Mouse (Mus musculus) MEL (cell line): Measurements from ENCODE around the gene Gstp2. TPM values are rescaled to one million over a fixed set of nuclear protein-coding genes. Genes with fewer than 3 reads are reported as not detected.

Experiments used
- DNase-seq: peaks from one replicate; pipeline ENCODE4 v3.0.0; 2011; ENCODE audit warnings: low read depth, low spot score
- H3K27ac ChIP-seq: 2 replicates; pipeline ENCODE4 v1.5.1; 2012; ENCODE audit warnings: low read depth, mild to moderate bottlenecking, control low read depth, low read length, moderate library complexity; ENCODE audit not compliant: control insufficient read depth
- H3K27me3 ChIP-seq, 2 experiments: fragments of 150-350 bp in 1 of 2; sonication (generic) in 1 of 2; 2 replicates each; pipeline ENCODE4 v1.6.1; 2012; ENCODE audit warnings: low read length in 2 of 2, mild to moderate bottlenecking in 2 of 2, improper control_type of control experiment in 1 of 2, moderate library complexity in 1 of 2; ENCODE audit not compliant: insufficient read depth in 2 of 2, control insufficient read depth in 1 of 2
- H3K36me3 ChIP-seq, 2 experiments: 2 replicates each; pipeline ENCODE4 v1.6.1; 2012 to 2014; ENCODE audit warnings: low read length in 2 of 2, improper control_type of control experiment in 1 of 2, inconsistent platforms in 1 of 2, mild to moderate bottlenecking in 1 of 2; ENCODE audit not compliant: insufficient read depth in 2 of 2, control insufficient read depth in 1 of 2
- H3K4me1 ChIP-seq, 2 experiments: fragments of 150-350 bp in 1 of 2; sonication (generic) in 1 of 2; 2 replicates each; pipeline ENCODE4 v1.6.1; 2012; ENCODE audit warnings: low read length in 2 of 2, improper control_type of control experiment in 1 of 2, mild to moderate bottlenecking in 1 of 2; ENCODE audit not compliant: insufficient read depth in 2 of 2, control insufficient read depth in 1 of 2
- H3K4me3 ChIP-seq, 2 experiments: fragments of 150-350 bp in 1 of 2; sonication (generic) in 1 of 2; 2 replicates each; pipeline ENCODE4 v1.5.1; 2012; ENCODE audit warnings: low read depth in 2 of 2, low read length in 2 of 2, mild to moderate bottlenecking in 2 of 2, moderate library complexity in 2 of 2, control low read depth in 1 of 2, improper control_type of control experiment in 1 of 2; ENCODE audit not compliant: control insufficient read depth in 1 of 2, insufficient read depth in 1 of 2
- H3K79me2 ChIP-seq: 2 replicates; pipeline ENCODE4 v1.6.1; 2012; ENCODE audit warnings: mild to moderate bottlenecking, low read length, moderate library complexity; ENCODE audit not compliant: control insufficient read depth, poor library complexity, insufficient read depth
- H3K9ac ChIP-seq: 2 replicates; pipeline ENCODE4 v1.6.1; 2012; ENCODE audit warnings: low read depth, mild to moderate bottlenecking, control low read depth, low read length, moderate library complexity; ENCODE audit not compliant: control insufficient read depth, poor library complexity, severe bottlenecking
- H3K9me3 ChIP-seq: fragments of 150-350 bp; sonication (generic); replicated peaks from 2 replicates; pipeline ENCODE4 v1.6.1; 2012; ENCODE audit warnings: mild to moderate bottlenecking, low read length, improper control_type of control experiment, moderate library complexity; ENCODE audit not compliant: insufficient read depth
- CHD1 ChIP-seq: IDR thresholded peaks from 2 replicates; pipeline ENCODE4 v1.6.1; 2012; ENCODE audit warnings: low read depth, mild to moderate bottlenecking, inconsistent platforms, low read length, improper control_type of control experiment
- CTCF ChIP-seq, 3 experiments: IDR thresholded peaks in 2 of 3; conservative IDR thresholded peaks in 1 of 3; 2 replicates each; pipeline ENCODE4 v1.5.1; 2011 to 2012; ENCODE audit warnings: low read length in 3 of 3, low read depth in 2 of 3, mild to moderate bottlenecking in 2 of 3, improper control_type of control experiment in 1 of 3, inconsistent platforms in 1 of 3, mixed read lengths in 1 of 3, moderate library complexity in 1 of 3; ENCODE audit not compliant: control insufficient read depth in 1 of 3, insufficient read depth in 1 of 3, poor library complexity in 1 of 3, severe bottlenecking in 1 of 3
- ELF1 ChIP-seq: IDR thresholded peaks from 2 replicates; pipeline ENCODE4 v1.6.1; 2014; ENCODE audit warnings: low read depth, mild to moderate bottlenecking, inconsistent platforms, low read length, improper control_type of control experiment, moderate library complexity
- EP300 ChIP-seq, 2 experiments: IDR thresholded peaks; 2 replicates each; pipeline ENCODE4 v1.6.1; 2011; ENCODE audit warnings: improper control_type of control experiment in 2 of 2, low read length in 2 of 2, low read depth in 1 of 2, mild to moderate bottlenecking in 1 of 2
- ETS1 ChIP-seq: IDR thresholded peaks from 2 replicates; pipeline ENCODE4 v1.6.1; 2012; ENCODE audit warnings: low read depth, mild to moderate bottlenecking, inconsistent platforms, low read length, improper control_type of control experiment, moderate library complexity
- GABPA ChIP-seq: IDR thresholded peaks from 2 replicates; pipeline ENCODE4 v1.6.1; 2012; ENCODE audit warnings: low read depth, mild to moderate bottlenecking, inconsistent platforms, low read length, improper control_type of control experiment, moderate library complexity
- GATA1 ChIP-seq: IDR thresholded peaks from 2 replicates; pipeline ENCODE4 v1.6.1; 2011; ENCODE audit warnings: low read depth, low read length, improper control_type of control experiment
- HCFC1 ChIP-seq: IDR thresholded peaks from 2 replicates; pipeline ENCODE4 v1.6.1; 2012; ENCODE audit warnings: low read depth, mild to moderate bottlenecking, inconsistent platforms, low read length, improper control_type of control experiment, moderate library complexity
- JUND ChIP-seq: IDR thresholded peaks from 2 replicates; pipeline ENCODE4 v1.6.1; 2011; ENCODE audit warnings: low read depth, mild to moderate bottlenecking, improper control_type of control experiment, low read length
- MAX ChIP-seq: IDR thresholded peaks from 2 replicates; pipeline ENCODE4 v1.6.1; 2011; ENCODE audit warnings: low read length, improper control_type of control experiment
- MEF2A ChIP-seq: IDR thresholded peaks from 2 replicates; pipeline ENCODE4 v1.6.1; 2014; ENCODE audit warnings: low read depth, mild to moderate bottlenecking, inconsistent platforms, low read length, improper control_type of control experiment; ENCODE audit not compliant: poor library complexity, insufficient replicate concordance, severe bottlenecking; ENCODE audit errors: extremely low read depth
- MXI1 ChIP-seq: IDR thresholded peaks from 2 replicates; pipeline ENCODE4 v1.6.1; 2011; ENCODE audit warnings: mild to moderate bottlenecking, low read depth, low read length, improper control_type of control experiment
- MYB ChIP-seq: IDR thresholded peaks from 2 replicates; pipeline ENCODE4 v1.6.1; 2011; ENCODE audit warnings: mild to moderate bottlenecking, low read depth, low read length, improper control_type of control experiment
- NELFE ChIP-seq: IDR thresholded peaks from 2 replicates; pipeline ENCODE4 v1.6.1; 2011; ENCODE audit warnings: low read depth, low read length, improper control_type of control experiment
- POLR2AphosphoS2 ChIP-seq: IDR thresholded peaks from 2 replicates; pipeline ENCODE4 v1.6.1; 2011; ENCODE audit warnings: low read length, improper control_type of control experiment
- POLR2AphosphoS5 ChIP-seq: IDR thresholded peaks from 2 replicates; pipeline ENCODE4 v1.6.1; 2012; ENCODE audit warnings: low read depth, borderline replicate concordance, mild to moderate bottlenecking, inconsistent platforms, low read length, moderate library complexity, mixed read lengths
- RCOR1 ChIP-seq: IDR thresholded peaks from 2 replicates; pipeline ENCODE4 v1.6.1; 2012; ENCODE audit warnings: low read depth, mild to moderate bottlenecking, inconsistent platforms, low read length, improper control_type of control experiment
- SIN3A ChIP-seq: IDR thresholded peaks from 2 replicates; pipeline ENCODE4 v1.6.1; 2012; ENCODE audit warnings: low read length, improper control_type of control experiment, inconsistent platforms
- SMC3 ChIP-seq: IDR thresholded peaks from 2 replicates; pipeline ENCODE4 v1.6.1; 2011; ENCODE audit warnings: low read depth, low read length, improper control_type of control experiment
- TAL1 ChIP-seq: IDR thresholded peaks from 2 replicates; pipeline ENCODE4 v1.6.1; 2012; ENCODE audit warnings: mild to moderate bottlenecking, inconsistent platforms, low read length, moderate library complexity, mixed read lengths
- TCF12 ChIP-seq: IDR thresholded peaks from 2 replicates; pipeline ENCODE4 v1.6.1; 2014; ENCODE audit warnings: low read depth, mild to moderate bottlenecking, inconsistent platforms, low read length, improper control_type of control experiment, moderate library complexity
- UBTF ChIP-seq: IDR thresholded peaks from 2 replicates; pipeline ENCODE4 v1.6.1; 2012; ENCODE audit warnings: low read depth, mild to moderate bottlenecking, inconsistent platforms, low read length, improper control_type of control experiment, moderate library complexity, borderline replicate concordance; ENCODE audit not compliant: insufficient read depth
- USF1 ChIP-seq: IDR thresholded peaks from 2 replicates; pipeline ENCODE4 v1.6.1; 2014; ENCODE audit warnings: low read depth, mild to moderate bottlenecking, inconsistent platforms, low read length, improper control_type of control experiment, moderate library complexity
- USF2 ChIP-seq, 2 experiments: IDR thresholded peaks; 2 replicates each; pipeline ENCODE4 v1.6.1; 2011 to 2012; ENCODE audit warnings: improper control_type of control experiment in 2 of 2, low read length in 2 of 2, borderline replicate concordance in 1 of 2, inconsistent platforms in 1 of 2, low read depth in 1 of 2, mild to moderate bottlenecking in 1 of 2; ENCODE audit not compliant: insufficient read depth in 1 of 2
- ZC3H11A ChIP-seq: IDR thresholded peaks from 2 replicates; pipeline ENCODE4 v1.6.1; 2012; ENCODE audit warnings: low read depth, mild to moderate bottlenecking, inconsistent platforms, low read length, improper control_type of control experiment
- ZKSCAN1 ChIP-seq: IDR thresholded peaks from 2 replicates; pipeline ENCODE4 v1.6.1; 2012; ENCODE audit warnings: low read depth, mild to moderate bottlenecking, inconsistent platforms, low read length, improper control_type of control experiment, moderate library complexity
- ZMIZ1 ChIP-seq: IDR thresholded peaks from 2 replicates; pipeline ENCODE4 v1.6.1; 2012; ENCODE audit warnings: low read depth, mild to moderate bottlenecking, inconsistent platforms, low read length, improper control_type of control experiment, moderate library complexity
- polyA plus RNA-seq, 2 experiments: library from polyadenylated mRNA; stranded (reverse) in 1 of 2; unstranded in 1 of 2; fragments of >175 nt in 1 of 2; fragments of >200 nt in 1 of 2; gene quantifications; 2 replicates each; pipeline versions ENCODE4 v1.2.1 to v1.2.4; 2012; ENCODE audit warnings: low replicate concordance in 2 of 2, low read depth in 1 of 2; ENCODE audit not compliant: insufficient read length in 2 of 2, insufficient read depth in 1 of 2, missing spikeins in 1 of 2
- total RNA-seq: library from RNA; depleted of rRNA; stranded (reverse); fragments of 300-350 nt; gene quantifications from 2 replicates; pipeline ENCODE4 v1.2.3, GENCODE M21; 2012

Gstp2 gene
- total and polyA plus RNA-seq, 3 experiments, result 0.65 to 7.4 TPM; not detected in 1

- Histone ChIP-seq H3K79me2 (no peaks in the 10 kb centered on the region), H3K9me3 (no peaks in the 10 kb centered on the region), H3K27me3 (peaks cover 0 to 3% of the 10 kb centered on the region in 2 experiments; a peak in 1 of 4 replicates), H3K4me3 (no peak overlapping the region), H3K4me1 (peaks cover 0 to 10% of the 10 kb centered on the region in 2 experiments; a peak in 2 of 4 replicates), H3K36me3 (peaks cover 0 to 2% of the 10 kb centered on the region in 2 experiments; a peak in 2 of 4 replicates), H3K9ac (no peak overlapping the region), H3K27ac (no peak overlapping the region)
- DNase-seq, result no peak
- TF ChIP-seq SMC3 (no peak), USF2 (IDR thresholded peaks at IDR 0.05; ENCODE audit: borderline replicate concordance in 1 of 2, insufficient read depth in 1 of 2, low read depth in 1 of 2, low read length in 2 of 2) (no peak), ETS1 (no peak), CTCF (IDR thresholded peaks at IDR 0.05 in 2 of 3, conservative IDR thresholded peaks at IDR 0.05 in 1 of 3; ENCODE audit: control insufficient read depth in 1 of 3, insufficient read depth in 1 of 3, low read depth in 2 of 3, low read length in 3 of 3, poor library complexity in 1 of 3, severe bottlenecking in 1 of 3) (no peak), ZC3H11A (no peak), MXI1 (no peak), GATA1 (no peak), EP300 (IDR thresholded peaks at IDR 0.05; ENCODE audit: low read depth in 1 of 2, low read length in 2 of 2) (no peak), HCFC1 (no peak), USF1 (no peak), MYB (no peak), MEF2A (no peak), RCOR1 (no peak), TAL1 (no peak), JUND (no peak), MAX (no peak)
These were observed 10.3 kb upstream of the Gstp2 start for GRCm38 (mm10) chr19:4055947-4056693.

GRCm38 (mm10) chr19:4055216-4055946, 9.6 kb upstream of the Gstp2 start:
- peaks cover 0 to 2% of the 10 kb centered on the region in 2 experiments; a peak in 2 of 4 replicates for H3K36me3 ChIP-seq
- H3K4me1 ChIP-seq, result peaks cover 0 to 10% of the 10 kb centered on the region in 2 experiments; a peak in 2 of 4 replicates
- H3K27ac ChIP-seq, result no peak overlapping the region
- H3K9me3 ChIP-seq, result no peaks in the 10 kb centered on the region
- H3K9ac ChIP-seq, result no peak overlapping the region
- no peak for TF ChIP-seq POLR2AphosphoS5
- no peak for TF ChIP-seq SIN3A
- no peak for TF ChIP-seq GATA1
- TF ChIP-seq ELF1, result no peak
- no peak for TF ChIP-seq ZKSCAN1
- TF ChIP-seq POLR2AphosphoS2, result no peak
- TF ChIP-seq JUND, result no peak
- no peak for TF ChIP-seq ZMIZ1
- no peak for TF ChIP-seq GABPA
- TF ChIP-seq CHD1, result no peak
- TF ChIP-seq USF1, result no peak
- TF ChIP-seq ETS1, result no peak
- TF ChIP-seq UBTF, result no peak
- TF ChIP-seq TCF12, result no peak
- TF ChIP-seq ZC3H11A, result no peak
- TF ChIP-seq MEF2A, result no peak
- no peak for TF ChIP-seq HCFC1
- TF ChIP-seq NELFE, result no peak
- no peak overlapping the region for H3K4me3 ChIP-seq
- no peaks in the 10 kb centered on the region for H3K79me2 ChIP-seq
- H3K27me3 ChIP-seq, result peaks cover 0 to 3% of the 10 kb centered on the region in 2 experiments; a peak in 1 of 4 replicates
- DNase-seq, result no peak
